Mouse (Mus musculus) induced T-regulatory cell, adult 2 months (primary cell): ENCODE measurements at regions not wholly inside any gene's neighbourhood (a gene's known extent, or its start where the extent isn't known, plus 50 kb on each side); places are given as distances from the start of the nearest gene placed in this dataset.

ENCODE experiments used
- DNase-seq: peaks from one replicate; pipeline ENCODE4 v3.0.0-alpha.2; 2012; ENCODE audit warnings: low read depth

GRCm38 (mm10) chr8:9048116-9048515 is 357.8 kb upstream of the Arglu1 start:
- DNase-seq, result no peak

- DNase-seq, result no peak
Measured at GRCm38 (mm10) chr8:9042835-9043792, 352.8 kb upstream of the Arglu1 start.

GRCm38 (mm10) chr8:9029156-9029555 is 338.8 kb upstream of the Arglu1 start:
- DNase-seq, result no peak

- DNase-seq, result no peak
Measured at GRCm38 (mm10) chr8:9027672-9028071, 337.4 kb upstream of the Arglu1 start.

GRCm38 (mm10) chr8:9025872-9026271 is 335.6 kb upstream of the Arglu1 start:
- no peak for DNase-seq

GRCm38 (mm10) chr8:9025378-9025777 is 335.1 kb upstream of the Arglu1 start:
- DNase-seq, result no peak

- DNase-seq, result no peak
Measured at GRCm38 (mm10) chr8:9020744-9021143, 330.4 kb upstream of the Arglu1 start.

GRCm38 (mm10) chr8:9020180-9020579 is 329.9 kb upstream of the Arglu1 start:
- no peak for DNase-seq

- no peak for DNase-seq
Measured at GRCm38 (mm10) chr8:9011785-9012510, 321.6 kb upstream of the Arglu1 start.

- no peak for DNase-seq
Measured at GRCm38 (mm10) chr8:9008006-9008780, 317.9 kb upstream of the Arglu1 start.

GRCm38 (mm10) chr8:8999914-9000313 is 309.6 kb upstream of the Arglu1 start:
- no peak for DNase-seq

GRCm38 (mm10) chr8:8997621-8998020 is 307.3 kb upstream of the Arglu1 start:
- no peak for DNase-seq

- no peak for DNase-seq
Measured at GRCm38 (mm10) chr8:8994596-8995189, 304.4 kb upstream of the Arglu1 start.

GRCm38 (mm10) chr8:8994008-8994407 is 303.7 kb upstream of the Arglu1 start:
- DNase-seq, result no peak

GRCm38 (mm10) chr8:8992461-8993032 is 302.2 kb upstream of the Arglu1 start:
- peak; percentile 59 for DNase-seq

- DNase-seq, result no peak
Measured at GRCm38 (mm10) chr8:8991026-8991425, 300.7 kb upstream of the Arglu1 start.

- DNase-seq, result no peak
Measured at GRCm38 (mm10) chr8:8986068-8986467, 295.7 kb upstream of the Arglu1 start.

- peak; percentile 18 for DNase-seq
Measured at GRCm38 (mm10) chr8:8985395-8985794, 295.1 kb upstream of the Arglu1 start.

- DNase-seq, result peak; percentile 4
Measured at GRCm38 (mm10) chr8:8984829-8985251, 294.5 kb upstream of the Arglu1 start.

- no peak for DNase-seq
Measured at GRCm38 (mm10) chr8:8984159-8984828, 294.0 kb upstream of the Arglu1 start.

GRCm38 (mm10) chr8:8983133-8983661 is 292.9 kb upstream of the Arglu1 start:
- no peak for DNase-seq
